In the genomic region with DNA sequence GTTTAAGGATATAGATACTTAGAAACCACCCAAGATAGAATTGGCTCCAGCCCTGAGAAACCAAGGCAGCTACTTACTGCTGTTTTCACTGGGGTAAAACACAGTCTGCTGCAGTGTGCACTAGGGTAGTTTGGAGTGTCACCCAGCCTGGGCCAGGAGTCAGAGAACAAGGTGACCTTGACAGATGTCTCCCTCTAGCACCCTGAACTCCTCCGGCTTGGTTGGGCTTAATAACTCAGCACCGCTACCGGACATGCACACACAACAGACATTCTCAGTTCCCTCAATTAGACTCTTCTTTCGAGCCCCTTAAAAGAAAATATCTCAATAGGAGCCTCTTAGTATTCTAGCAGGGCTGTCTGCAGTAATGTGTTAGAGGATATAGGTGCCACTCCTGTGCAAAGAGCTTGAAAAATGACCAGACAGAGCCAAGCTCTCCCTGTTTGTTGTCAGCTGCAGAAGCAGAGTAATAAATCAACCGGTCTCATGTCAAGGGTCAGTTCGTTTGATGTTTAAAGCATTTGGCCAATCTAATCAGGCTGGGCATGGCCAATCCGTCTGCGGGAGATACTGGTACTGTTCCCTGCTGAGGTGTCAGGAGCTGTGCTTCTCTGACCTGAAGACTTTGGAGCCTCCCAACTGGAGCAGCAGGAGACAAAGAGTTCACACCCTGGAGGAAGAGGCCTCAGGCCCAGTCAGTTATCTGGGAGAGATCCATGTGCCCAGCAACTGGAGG, we compare ENCODE assay signal across 12 mouse cellular contexts.
DNase-seq lines count a peak whose midpoint lies in the region; ATAC-seq and TF ChIP-seq lines count a peak whose summit lies in the region.
"Had no signal": no experiment of that assay in that cellular context is flagged by ENCODE, and none has a peak within 500 bp of the region (broad histone marks: within the 10 kb centered on the region; RNA-seq: fewer than 3 reads in every experiment).

No protein-coding gene starts in this region.

- no peak overlapping the region for H3K9ac ChIP-seq in hindbrain, postnatal 0 days (replicated peaks; ENCODE audit: low read length)
- H3K9ac ChIP-seq: forebrain, postnatal 0 days; liver, embryonic 14.5 days had no signal

- 48% methylated on average over 8 of the region's 8 CpGs for WGBS in hindbrain, embryonic 10.5 days
- 40% methylated on average over 8 of the region's 8 CpGs for WGBS in hindbrain, postnatal 0 days

- H3K36me3 ChIP-seq in hindbrain, embryonic 10.5 days: no peaks in the 10 kb centered on the region
- no peaks in the 10 kb centered on the region for H3K36me3 ChIP-seq in hindbrain, postnatal 0 days (ENCODE audit: insufficient read depth, low read length)

- H3K4me2 ChIP-seq in hindbrain, postnatal 0 days (ENCODE audit: low read depth, low read length): no peak overlapping the region

- TF ChIP-seq CTCF in hindbrain, postnatal 0 days (IDR thresholded peaks at IDR 0.05; ENCODE audit: low read depth): no peak

- peaks cover 43% of the 10 kb centered on the region for H3K4me1 ChIP-seq in hindbrain, embryonic 10.5 days (replicated peaks)
- peaks cover 13% of the 10 kb centered on the region; the same call in 1 of the 2 replicates for H3K4me1 ChIP-seq in hindbrain, postnatal 0 days (ENCODE audit: insufficient read depth, low read length)

- ATAC-seq in hindbrain, postnatal 0 days: no peak
- ATAC-seq: forebrain, postnatal 0 days had no signal

- DNase-seq in adrenal gland, adult (ENCODE audit: inconsistent age in 2 of 2, low spot score in 1 of 2): peak; percentile 53 to 69
- DNase-seq in adrenal gland, adult 18-20 months (ENCODE audit: low spot score in 2 of 2): no peak
- peak; percentile 36 for DNase-seq in hindbrain, embryonic 10.5 days (ENCODE audit: low spot score)
- DNase-seq in hindbrain, postnatal 0 days (ENCODE audit: low spot score): no peak
- peak; percentile 27 for DNase-seq in retina, postnatal 1 day
- DNase-seq in retina, embryonic 14.5 days (ENCODE audit: low spot score): no peak
- DNase-seq in yolk sac, embryonic 10.5 days (ENCODE audit: low spot score): peak; percentile 42
- DNase-seq in lung, postnatal 14 days: no peak
- DNase-seq: cerebellum, adult 11-12 months; forebrain, postnatal 0 days; kidney, postnatal 36 days had no signal

- peaks cover 51% of the 10 kb centered on the region for H3K27me3 ChIP-seq in hindbrain, embryonic 10.5 days (ENCODE audit: insufficient read depth, poor library complexity, severe bottlenecking)
- no peaks in the 10 kb centered on the region for H3K27me3 ChIP-seq in hindbrain, postnatal 0 days (ENCODE audit: insufficient read depth, low read length)

- no peaks in the 10 kb centered on the region for H3K9me3 ChIP-seq in hindbrain, embryonic 10.5 days
- no peaks in the 10 kb centered on the region for H3K9me3 ChIP-seq in hindbrain, postnatal 0 days (ENCODE audit: low read length)

- H3K27ac ChIP-seq in hindbrain, embryonic 10.5 days: peak overlapping the region; percentile 88
- no peak overlapping the region for H3K27ac ChIP-seq in hindbrain, postnatal 0 days
- H3K27ac ChIP-seq: liver, embryonic 14.5 days had no signal

- no peak overlapping the region for H3K4me3 ChIP-seq in hindbrain, embryonic 10.5 days
- no peak overlapping the region for H3K4me3 ChIP-seq in hindbrain, postnatal 0 days (ENCODE audit: low read length)

Comparison
In these comparisons a context has a peak if more than half of its experiments do, and no peak if none do; other contexts are left out.
1. DNase-seq: peak in adrenal gland, adult (2 of 2), hindbrain, embryonic 10.5 days (single experiment), retina, postnatal 1 day (single experiment) and yolk sac, embryonic 10.5 days (single experiment); none in adrenal gland, adult 18-20 months (0 of 2), hindbrain, postnatal 0 days (single experiment), retina, embryonic 14.5 days (single experiment) and lung, postnatal 14 days (single experiment).